In the genomic region with DNA sequence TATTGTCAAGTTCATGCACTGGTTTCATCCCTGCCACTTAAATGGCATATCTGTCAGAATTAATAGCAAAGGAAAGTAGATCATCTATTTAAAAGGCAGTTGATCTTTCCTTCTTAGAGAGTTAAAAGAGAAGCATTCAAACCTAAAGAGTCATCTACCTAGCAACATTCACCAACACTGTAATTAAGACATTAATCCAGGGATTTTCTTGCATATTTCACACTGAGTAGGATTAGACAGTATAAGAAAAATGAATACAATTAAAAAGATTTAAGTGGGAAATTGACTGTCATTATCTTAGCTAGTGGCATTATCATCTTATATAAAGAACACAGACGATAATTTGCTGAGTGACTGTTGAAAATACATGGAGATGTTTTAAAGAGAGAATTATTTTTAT, we compare ENCODE assay signal across 18 mouse cellular contexts.
"Had no signal": no experiment of that assay in that cellular context is flagged by ENCODE, and none has a peak within 500 bp of the region (broad histone marks: within the 10 kb centered on the region; RNA-seq: fewer than 3 reads in every experiment).

No protein-coding gene starts in this region.

- H3K4me1 ChIP-seq: kidney, embryonic 15.5 days; limb, embryonic 10.5 days; limb, embryonic 13.5 days; liver, embryonic 12.5 days; liver, embryonic 15.5 days; lung, embryonic 15.5 days; megakaryocyte, embryonic 14.5 days had no signal

- H3K9me3 ChIP-seq: kidney, embryonic 15.5 days; limb, embryonic 10.5 days; limb, embryonic 13.5 days; liver, embryonic 12.5 days; liver, embryonic 15.5 days; lung, embryonic 15.5 days; megakaryocyte, embryonic 14.5 days had no signal

- H3K4me3 ChIP-seq: kidney, embryonic 15.5 days; limb, embryonic 10.5 days; limb, embryonic 13.5 days; liver, embryonic 12.5 days; liver, embryonic 15.5 days; lung, embryonic 15.5 days; megakaryocyte, embryonic 14.5 days had no signal

- H3K27ac ChIP-seq: kidney, embryonic 15.5 days; limb, embryonic 10.5 days; limb, embryonic 13.5 days; liver, embryonic 12.5 days; liver, embryonic 15.5 days; lung, embryonic 15.5 days had no signal

- ATAC-seq: liver, embryonic 12.5 days had no signal

- H3K27me3 ChIP-seq: kidney, embryonic 15.5 days; limb, embryonic 13.5 days; liver, embryonic 12.5 days; liver, embryonic 15.5 days; lung, embryonic 15.5 days; megakaryocyte, embryonic 14.5 days had no signal

- H3K4me2 ChIP-seq: kidney, embryonic 15.5 days; limb, embryonic 13.5 days; liver, embryonic 12.5 days; liver, embryonic 15.5 days; lung, embryonic 15.5 days; midbrain, embryonic 11.5 days had no signal

- H3K36me3 ChIP-seq: kidney, embryonic 15.5 days; limb, embryonic 10.5 days; limb, embryonic 13.5 days; liver, embryonic 12.5 days; liver, embryonic 15.5 days; lung, embryonic 15.5 days had no signal

- DNase-seq: kidney, adult 8-10 months; kidney, postnatal 10 days; kidney, postnatal 4 days; liver; lung, adult 18-20 months; lung, postnatal 10 days; lung, postnatal 36 days; thymus, adult 18-20 months; thymus, postnatal 14 days; thymus, postnatal 4 days had no signal

- H3K9ac ChIP-seq: kidney, embryonic 15.5 days; limb, embryonic 13.5 days; liver, embryonic 12.5 days; liver, embryonic 15.5 days; lung, embryonic 15.5 days had no signal
